Mouse (Mus musculus) embryonic fibroblast, embryonic 13.5 days (primary cell): ENCODE data around the gene Macrod2. TPM values are rescaled to one million over a fixed set of nuclear protein-coding genes. Genes with fewer than 3 reads are reported as not detected.

Source experiments
- H3K27ac ChIP-seq: 2 replicates; pipeline ENCODE4 v1.5.1; 2012; ENCODE audit warnings: low read length, control low read depth, inconsistent platforms; ENCODE audit not compliant: insufficient read depth
- H3K4me1 ChIP-seq: 2 replicates; pipeline ENCODE4 v1.6.1; 2011; ENCODE audit warnings: low read length; ENCODE audit not compliant: control insufficient read depth, insufficient read depth
- H3K4me3 ChIP-seq: 2 replicates; pipeline ENCODE4 v1.5.1; 2011; ENCODE audit warnings: mild to moderate bottlenecking, control low read depth, low read length; ENCODE audit not compliant: insufficient read depth
- CTCF ChIP-seq: IDR thresholded peaks from 2 replicates; pipeline ENCODE4 v1.5.1; 2011; ENCODE audit warnings: mild to moderate bottlenecking, control low read depth, low read length, moderate library complexity, borderline replicate concordance; ENCODE audit not compliant: insufficient read depth
- POLR2A ChIP-seq: IDR thresholded peaks from 2 replicates; pipeline ENCODE4 v1.6.1; 2011; ENCODE audit warnings: low read depth, mild to moderate bottlenecking, control low read depth, low read length, moderate library complexity
- polyA plus RNA-seq: library from polyadenylated mRNA; stranded (reverse); fragments of >200 nt; gene quantifications from 2 replicates; pipeline ENCODE4 v1.2.4, GENCODE M21; 2011; ENCODE audit warnings: low read depth; ENCODE audit not compliant: missing spikeins, insufficient read length

Gene Macrod2
- polyA plus RNA-seq, 1 experiment = 8.6 TPM

GRCm38 (mm10) chr2:142434731-142435130, 2039.6 kb downstream of the Macrod2 start:
- H3K4me1 ChIP-seq = no peaks in the 10 kb centered on the region; the same call in 1 of the 2 replicates
- no peak for TF ChIP-seq POLR2A
- TF ChIP-seq CTCF = no peak
- H3K27ac ChIP-seq = no peak overlapping the region
- no peak overlapping the region for H3K4me3 ChIP-seq

DNA sequence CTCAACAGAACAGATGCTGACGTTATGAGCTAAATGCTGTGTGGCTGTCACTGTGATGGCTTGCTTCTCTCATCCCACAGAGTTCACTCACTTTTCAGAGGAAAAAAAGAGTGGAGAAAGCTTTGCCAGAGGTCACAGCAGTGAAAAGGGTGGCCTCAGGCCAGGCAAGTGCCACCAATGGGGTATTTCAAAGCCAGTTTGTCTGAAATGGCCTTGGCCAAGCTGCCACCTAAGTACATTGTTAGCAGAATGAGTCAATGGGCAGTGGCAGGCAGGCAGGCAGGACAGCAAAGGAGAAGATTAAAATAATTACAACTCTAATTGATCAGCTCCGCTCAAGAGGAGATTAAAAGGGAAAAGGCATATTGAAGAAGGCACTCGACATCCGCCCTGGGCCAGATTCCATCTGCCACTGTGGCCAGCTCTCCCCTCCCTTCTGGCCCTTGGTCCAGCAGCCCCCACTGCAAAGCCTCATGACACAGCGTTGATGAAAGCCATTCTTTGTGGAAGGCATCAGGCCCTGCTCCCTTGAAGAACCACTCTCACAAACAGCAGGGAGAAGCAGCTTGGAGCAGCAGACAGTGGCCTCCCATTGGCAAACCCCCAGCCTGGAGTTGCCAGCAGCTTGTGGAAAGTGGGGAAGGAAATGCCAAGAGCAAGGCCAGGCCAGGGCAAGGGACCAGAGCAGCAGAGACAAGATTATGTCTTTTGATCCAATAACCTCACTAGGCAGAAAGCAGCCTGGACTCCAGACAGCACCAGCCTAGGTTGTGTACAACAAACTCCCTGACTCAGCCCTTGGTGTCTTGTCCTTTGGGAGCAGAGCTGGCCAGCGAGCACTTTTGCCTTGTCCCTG, 2042.7 kb downstream of the Macrod2 start:
- Histone ChIP-seq H3K4me3 (no peak overlapping the region), H3K27ac (no peak overlapping the region), H3K4me1 (no peaks in the 10 kb centered on the region)
- TF ChIP-seq CTCF (no peak), POLR2A (no peak)

Other genes with a start within 250 kb of the Macrod2 start
- not detected in 2 replicates for gene Gm17374, start 243.3 kb upstream of the Macrod2 start, polyA plus RNA-seq
- 29.3 and 32.7 TPM in 2 replicates for gene Esf1, start 224.7 kb upstream of the Macrod2 start, polyA plus RNA-seq
- 16.9 and 18.8 TPM in 2 replicates for gene Ndufaf5, start 224.7 kb upstream of the Macrod2 start, polyA plus RNA-seq
- gene Sel1l2, start 5.6 kb upstream of the Macrod2 start, polyA plus RNA-seq = not detected in 2 replicates